Mouse (Mus musculus) liver, embryonic 14.5 days (tissue): Measurements from ENCODE around the gene Sbno2.
A peak's percentile ranks its signal among the peaks of the same experiment; 100 is the strongest.

Source experiments
- CTCF ChIP-seq: IDR thresholded peaks from 2 replicates; pipeline ENCODE4 v1.5.1; 2016; ENCODE audit warnings: antibody characterized with exemption, low read depth, control low read depth
- EP300 ChIP-seq: IDR thresholded peaks from 2 replicates; pipeline ENCODE4 v1.6.1; 2016; ENCODE audit warnings: antibody characterized with exemption, low read depth

DNA sequence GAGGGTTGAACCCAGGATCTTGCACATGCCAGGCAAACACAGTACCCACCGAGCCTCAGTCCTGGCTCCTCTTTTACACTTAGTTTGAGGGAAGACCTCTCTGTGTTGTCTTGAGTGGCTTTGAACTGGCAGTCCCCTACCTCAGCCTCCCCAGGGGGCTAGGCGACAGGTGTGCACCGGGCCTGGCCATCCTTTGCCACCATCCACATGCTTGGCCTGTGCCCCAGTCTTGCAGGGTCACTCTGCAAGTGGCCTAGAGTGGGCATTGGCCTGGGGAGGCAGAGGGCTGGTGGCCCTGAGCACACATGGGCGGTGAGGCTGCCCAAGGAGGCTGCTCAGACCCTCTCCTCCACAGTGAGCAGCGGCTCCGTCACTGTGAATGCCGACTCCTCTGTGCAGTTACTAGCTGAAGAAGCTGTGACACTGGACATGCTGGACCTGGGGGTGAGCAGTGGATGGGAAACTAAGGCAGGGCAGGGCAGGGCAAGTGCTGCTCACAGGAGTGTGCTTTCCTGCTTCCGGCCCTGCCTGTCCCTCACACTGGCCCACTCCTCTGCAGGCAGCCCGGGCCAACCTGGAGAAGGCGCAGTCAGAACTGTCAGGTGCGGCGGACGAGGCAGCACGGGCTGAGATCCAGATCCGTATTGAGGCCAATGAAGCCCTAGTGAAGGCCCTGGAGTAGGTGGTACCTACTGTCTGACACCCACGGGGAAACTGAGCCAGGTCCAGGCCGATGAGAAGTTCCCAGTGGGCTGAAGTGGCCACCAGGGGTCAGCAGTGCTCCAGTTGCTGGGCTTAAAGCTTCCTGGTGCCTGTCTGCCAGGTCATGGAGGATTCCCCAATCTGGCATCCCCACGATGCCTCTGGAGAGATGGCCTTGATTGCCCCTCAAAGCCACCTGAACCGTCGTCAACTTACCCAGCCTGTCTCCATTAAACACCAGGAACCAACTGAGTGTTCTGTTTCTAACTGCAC, 39.8 kb upstream of the Sbno2 start:
- TF ChIP-seq CTCF = peak; percentile 96
- TF ChIP-seq EP300 = no peak
